Mouse (Mus musculus): ENCODE measurements around the gene Gm10392.
"Not testable (repeated sequence)": the region's sequence is repeated elsewhere in the genome, so short reads cannot be mapped to it uniquely, and the experiment has no call there.

The Gm10392 gene

DNA sequence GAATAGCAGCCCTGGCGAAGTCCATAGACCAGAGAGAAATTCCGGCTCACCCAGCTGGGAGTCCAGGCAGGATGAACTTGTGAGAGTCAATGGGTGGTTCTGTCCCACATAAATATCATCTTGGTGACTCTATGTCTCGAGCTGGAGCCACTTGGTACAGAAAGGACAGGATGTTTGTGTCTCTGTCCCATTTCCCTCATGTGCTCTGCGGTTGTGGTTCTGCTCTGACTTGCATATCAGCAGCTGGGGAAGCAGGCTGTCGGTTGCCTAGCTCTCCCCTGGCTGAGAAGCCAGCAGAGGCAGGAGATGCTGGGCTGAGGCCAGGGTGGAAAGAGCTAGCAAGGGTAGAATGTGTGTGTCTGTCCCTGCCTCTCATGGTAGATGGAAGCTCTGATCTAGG lies at the start of gene Gm10392:
TSS of gene Gm10392 (minus strand) at position 156 of the 400 bp plus-strand sequence.
- ATAC-seq (ENCODE audit: low TSS enrichment): no peak

DNA sequence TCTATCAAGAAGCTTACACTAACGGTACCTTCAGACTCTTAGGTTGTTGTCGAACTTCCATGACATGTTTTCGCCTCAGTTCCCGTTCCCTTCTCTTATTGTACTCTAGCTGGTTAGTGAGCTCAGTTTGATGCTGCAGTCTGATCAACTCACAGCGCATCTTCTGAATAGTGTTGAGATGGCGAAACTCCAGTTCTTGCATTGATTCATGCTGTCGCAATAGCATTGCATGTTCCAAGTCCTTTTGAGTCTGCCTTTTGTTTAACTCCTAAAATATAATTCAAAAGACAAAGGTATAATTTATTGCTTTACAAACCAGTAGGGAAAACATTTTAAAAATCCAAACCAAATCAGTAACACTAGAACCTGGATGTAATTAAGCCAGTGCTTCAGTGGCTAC lies 26.3 kb upstream of the Gm10392 start:
- no peak for ATAC-seq (ENCODE audit: low TSS enrichment)

DNA sequence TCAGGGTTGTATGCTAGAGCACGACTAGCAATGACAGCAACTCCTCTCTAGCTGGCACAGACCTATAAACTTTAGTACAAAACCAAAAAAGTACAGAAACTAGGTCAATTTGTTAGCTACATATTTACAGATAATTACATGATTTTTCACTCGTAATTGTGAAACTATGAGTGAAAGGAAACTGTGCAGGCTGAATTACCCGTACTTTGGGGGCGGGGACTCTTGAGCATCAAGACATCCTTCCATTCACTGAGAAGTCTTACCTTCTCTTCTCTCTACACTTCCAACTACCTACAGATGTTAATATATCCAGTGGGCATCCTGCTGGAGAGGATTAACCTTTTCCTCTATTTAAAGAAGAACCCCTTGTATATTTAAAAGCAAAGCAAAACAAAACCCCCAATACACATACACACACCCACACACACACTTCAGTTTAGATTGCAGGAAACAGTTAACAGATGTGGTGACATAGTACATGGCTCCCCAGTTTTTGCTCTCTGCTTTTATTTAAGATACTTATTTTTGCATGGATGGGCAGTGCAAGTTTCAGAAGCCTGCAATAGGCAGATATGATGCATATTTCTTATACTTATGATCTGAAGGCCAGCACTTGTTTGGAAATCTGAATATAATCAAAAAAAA lies 13.3 kb upstream of the Gm10392 start:
- ATAC-seq (ENCODE audit: low TSS enrichment): no peak

DNA sequence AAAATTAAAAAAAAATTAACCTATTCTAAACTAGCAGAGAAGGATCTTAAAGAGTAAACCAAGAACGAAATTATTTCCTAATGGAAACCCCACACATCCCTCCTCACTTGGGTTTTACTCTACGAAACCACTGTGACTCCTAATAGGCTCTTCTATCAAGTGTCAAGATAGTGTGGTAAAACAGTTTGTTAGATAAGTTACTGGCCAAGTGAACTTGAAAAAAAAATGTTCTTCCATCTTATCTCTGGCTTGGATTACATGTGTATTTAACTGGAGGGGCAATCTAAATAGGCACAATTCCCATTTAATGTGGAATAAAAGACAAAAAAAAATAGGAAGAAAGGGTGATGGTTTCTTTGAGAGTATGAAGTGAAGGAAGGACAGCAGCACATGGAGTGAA lies 11.9 kb upstream of the Gm10392 start:
- no peak for ATAC-seq (ENCODE audit: low TSS enrichment)

DNA sequence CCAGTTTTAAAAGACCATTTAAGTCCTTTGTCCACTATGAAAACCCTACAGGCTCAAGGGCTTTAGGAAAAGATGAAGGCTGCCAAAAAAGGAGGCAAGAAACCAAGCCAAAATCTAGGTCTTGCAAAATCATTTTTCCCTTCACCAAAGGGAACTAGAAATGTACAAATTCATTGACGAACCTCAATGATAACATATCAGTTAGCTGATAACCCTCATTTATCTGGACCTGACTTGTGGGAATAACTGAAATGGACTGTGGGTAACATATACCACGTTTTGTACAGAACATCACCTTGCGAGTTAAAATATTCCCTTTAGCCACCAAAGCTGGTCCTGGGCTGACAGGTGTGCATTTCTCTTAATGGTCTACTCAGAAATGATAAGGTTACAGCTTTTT lies 10.6 kb upstream of the Gm10392 start:
- ATAC-seq (ENCODE audit: low TSS enrichment): no peak

DNA sequence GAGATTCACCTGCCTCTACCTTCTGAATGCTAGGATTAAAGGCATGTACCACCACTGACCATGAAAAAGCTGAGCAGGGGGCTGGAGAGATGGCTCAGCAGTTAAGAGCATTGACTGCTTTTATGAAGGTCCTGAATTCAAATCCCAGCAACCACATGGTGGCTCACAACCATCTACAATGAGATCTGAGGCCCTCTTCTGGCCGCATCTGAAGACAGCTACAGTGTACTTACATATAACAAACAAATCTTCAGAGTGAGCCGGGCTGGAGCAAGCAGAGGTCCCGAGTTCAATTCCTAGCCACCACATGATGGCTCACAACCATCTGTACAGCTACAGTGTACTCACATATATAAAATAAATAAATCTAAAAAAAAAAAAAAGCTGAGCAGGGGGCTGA lies 9.4 kb upstream of the Gm10392 start:
- ATAC-seq (ENCODE audit: low TSS enrichment): not testable (repeated sequence)

DNA sequence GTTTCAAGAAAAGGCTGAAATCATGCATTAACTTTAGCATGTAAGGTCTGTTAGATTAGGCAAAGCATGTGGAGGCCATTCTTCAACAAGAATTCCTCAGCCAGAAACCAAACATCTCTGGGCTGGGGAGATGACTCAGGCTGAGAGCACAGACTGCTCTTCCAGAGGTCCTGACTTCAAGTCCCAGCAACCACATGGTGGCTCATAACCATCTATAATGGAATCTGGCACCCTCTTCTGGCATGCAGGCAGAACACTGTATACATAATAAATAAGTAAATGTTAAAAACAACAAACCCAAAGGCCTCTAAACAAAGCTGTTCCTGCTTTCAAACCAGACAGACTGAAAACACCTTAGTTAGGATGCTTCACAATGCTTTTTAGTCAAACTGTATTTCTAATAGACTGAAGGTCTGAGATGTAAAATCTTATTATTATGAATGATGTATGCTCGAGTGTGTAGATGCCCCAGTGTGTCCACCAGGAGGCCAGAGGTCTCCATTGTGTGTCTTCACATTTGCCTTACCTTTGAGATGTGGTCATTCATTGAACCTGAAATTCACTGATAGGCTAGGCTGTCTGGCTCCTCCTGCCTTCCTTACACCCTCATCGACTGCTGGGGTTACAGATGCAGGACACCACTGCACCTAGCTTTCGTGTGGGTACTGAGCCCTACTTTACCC lies 6.9 kb upstream of the Gm10392 start:
- ATAC-seq (ENCODE audit: low TSS enrichment): no peak

DNA sequence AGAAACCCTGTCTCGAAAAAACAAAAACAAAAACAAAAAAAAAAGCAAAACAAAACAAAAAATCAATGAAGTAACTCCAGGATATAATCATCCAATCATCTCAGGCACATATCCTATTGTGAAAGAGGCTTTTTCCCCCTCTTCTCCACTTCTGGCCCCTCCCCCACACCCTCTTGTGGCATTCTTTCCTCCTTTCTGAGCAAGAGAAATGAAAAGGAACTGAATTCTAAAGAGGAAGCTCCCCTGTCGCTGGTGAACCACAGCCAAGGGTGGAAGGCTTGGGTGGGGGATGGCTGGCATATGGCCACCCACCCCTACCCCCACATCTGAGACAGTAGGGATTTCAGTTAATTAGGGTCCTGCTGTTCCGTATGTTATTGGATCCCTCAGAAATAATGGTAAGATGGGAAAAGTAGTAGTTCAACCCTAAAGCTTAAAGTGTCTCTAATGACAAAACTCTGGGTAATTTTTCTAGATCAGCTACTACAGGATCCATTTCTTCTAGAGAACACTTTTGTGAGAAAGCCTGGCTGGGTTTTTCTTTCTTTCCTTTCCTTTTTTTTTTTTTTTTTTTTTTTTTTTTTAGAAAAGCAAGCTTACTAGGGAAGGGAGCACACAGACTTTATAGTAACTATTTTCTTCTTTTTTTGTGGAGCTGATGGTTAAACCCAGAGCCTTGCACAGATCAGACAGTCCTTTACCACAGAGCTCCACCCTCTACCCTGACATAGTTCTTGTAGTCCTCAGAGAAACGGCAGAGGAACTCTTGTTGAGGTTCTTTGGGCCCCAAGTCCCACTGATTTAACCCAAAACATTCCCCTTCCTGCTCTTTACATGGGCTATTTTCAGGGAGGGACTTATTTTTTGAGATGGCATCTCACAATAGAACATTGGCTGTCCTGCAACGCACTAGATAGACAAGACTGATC lies 1.9 kb upstream of the Gm10392 start:
- ATAC-seq (ENCODE audit: low TSS enrichment): no peak

DNA sequence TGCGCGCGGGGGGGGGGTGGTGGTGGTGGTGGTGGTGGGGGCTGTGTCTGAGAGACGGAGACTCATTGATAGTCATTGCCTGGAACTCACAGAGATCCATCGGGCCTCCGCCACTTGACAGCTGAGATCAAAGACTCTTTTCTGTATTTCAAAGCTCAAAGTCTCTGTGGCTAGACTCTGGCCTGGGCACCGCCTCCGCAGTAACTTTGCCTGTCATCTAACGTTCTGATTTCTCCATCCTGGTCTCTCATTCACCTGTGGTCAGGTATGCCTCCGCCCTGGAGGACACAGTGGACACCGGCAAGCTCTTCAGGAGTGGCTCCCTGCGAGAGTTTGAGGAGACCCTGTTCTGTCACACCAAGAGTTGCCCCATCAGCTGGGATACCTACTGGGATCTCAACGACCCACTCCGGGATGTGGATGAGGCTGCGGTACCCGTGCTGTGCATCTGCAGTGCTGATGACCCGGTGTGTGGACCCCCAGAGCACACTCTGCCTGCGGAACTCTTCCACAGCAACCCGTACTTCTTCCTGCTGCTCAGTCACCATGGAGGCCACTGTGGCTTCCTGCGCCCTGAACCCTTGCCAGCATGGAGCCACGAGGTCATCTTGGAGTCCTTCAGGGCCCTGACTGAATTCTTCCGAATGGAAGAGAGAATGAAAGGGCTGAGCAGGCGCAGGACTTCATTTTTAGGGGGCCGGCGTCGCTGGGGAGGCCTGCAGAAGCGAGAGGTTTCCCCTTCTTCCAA lies 773 bp downstream of the Gm10392 start:
- no peak for ATAC-seq (ENCODE audit: low TSS enrichment)

DNA sequence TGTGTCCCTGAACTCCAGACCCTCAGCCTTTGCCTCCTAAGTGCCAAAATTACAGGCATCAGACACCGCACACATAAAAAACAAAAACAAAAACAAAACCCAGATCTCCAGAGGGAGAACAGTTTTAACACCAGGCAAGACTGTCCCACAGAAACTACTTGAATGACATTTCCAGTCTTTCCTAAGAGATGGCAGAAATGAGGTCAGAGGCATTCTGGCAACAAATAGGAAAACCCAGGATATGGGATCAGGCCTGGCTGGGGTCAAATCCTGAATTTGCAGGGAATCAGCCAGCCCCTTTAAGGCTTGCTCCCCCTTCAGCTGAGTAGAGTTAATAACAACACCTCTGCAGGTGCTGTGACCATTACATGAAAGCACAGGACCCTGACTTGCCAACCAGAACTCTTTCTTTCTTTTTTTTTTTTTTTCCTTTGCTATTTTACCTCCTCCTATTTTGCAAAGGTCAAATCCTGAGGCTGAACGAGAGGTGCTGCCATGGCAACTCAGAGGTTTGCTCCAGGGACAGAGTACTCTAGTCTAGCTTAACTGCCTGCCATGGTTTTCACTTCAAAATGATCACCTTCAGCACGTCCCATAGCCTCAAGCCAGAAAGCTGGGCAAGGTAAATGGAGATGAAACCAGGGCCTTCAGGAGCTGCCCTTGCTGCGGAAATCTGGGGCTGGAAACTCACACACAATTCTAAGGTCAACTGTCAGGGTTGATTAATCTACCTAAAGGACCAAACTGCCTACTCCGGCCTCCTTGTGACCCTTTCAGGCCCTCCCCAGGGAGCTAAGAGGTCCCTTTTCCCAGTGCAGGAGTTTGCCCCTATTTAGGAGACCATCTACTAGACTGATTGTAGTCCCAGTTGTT lies 2.2 kb downstream of the Gm10392 start:
- ATAC-seq (ENCODE audit: low TSS enrichment): no peak

DNA sequence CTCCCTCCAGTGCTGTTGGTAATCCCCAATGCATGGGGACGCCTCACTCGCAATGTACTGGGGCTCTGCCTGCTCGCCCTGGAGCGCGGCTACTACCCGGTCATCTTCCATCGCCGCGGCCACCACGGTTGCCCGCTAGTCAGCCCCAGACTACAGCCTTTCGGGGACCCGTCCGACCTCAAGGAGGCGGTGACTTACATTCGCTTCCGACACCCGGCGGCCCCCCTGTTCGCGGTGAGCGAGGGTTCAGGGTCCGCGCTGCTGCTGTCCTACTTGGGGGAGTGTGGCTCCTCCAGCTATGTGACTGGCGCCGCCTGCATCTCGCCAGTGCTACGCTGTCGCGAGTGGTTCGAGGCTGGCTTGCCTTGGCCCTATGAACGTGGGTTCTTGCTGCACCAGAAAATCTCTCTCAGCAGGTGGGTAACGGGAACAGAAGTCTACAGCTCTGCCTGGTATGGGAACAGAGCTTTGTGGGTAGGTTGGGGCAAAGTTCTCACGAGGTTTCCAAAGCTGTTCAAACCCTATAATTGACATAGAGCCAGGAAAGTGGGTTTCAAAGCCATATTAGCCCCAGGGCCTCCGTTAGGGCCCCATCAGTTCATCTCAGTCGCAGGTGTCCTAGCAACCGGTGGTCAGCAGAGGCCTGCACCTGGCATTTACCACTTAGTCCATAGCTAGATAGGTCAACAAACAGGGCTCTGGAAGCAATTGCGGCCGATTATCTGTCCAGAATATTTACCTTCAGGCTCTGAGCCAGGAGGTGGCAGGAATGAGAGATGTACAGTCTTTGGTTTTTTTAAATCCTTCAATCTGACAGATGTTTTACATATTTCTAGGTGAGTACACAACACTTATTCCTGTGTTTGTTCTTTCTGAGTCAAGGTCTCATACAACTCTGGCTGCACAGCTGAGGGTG lies 3.1 kb downstream of the Gm10392 start, which contains the start of gene Trp53i13:
TSS of gene Trp53i13 (minus strand) at position 344 of the 916 bp plus-strand sequence.
- ATAC-seq (ENCODE audit: low TSS enrichment): no peak

DNA sequence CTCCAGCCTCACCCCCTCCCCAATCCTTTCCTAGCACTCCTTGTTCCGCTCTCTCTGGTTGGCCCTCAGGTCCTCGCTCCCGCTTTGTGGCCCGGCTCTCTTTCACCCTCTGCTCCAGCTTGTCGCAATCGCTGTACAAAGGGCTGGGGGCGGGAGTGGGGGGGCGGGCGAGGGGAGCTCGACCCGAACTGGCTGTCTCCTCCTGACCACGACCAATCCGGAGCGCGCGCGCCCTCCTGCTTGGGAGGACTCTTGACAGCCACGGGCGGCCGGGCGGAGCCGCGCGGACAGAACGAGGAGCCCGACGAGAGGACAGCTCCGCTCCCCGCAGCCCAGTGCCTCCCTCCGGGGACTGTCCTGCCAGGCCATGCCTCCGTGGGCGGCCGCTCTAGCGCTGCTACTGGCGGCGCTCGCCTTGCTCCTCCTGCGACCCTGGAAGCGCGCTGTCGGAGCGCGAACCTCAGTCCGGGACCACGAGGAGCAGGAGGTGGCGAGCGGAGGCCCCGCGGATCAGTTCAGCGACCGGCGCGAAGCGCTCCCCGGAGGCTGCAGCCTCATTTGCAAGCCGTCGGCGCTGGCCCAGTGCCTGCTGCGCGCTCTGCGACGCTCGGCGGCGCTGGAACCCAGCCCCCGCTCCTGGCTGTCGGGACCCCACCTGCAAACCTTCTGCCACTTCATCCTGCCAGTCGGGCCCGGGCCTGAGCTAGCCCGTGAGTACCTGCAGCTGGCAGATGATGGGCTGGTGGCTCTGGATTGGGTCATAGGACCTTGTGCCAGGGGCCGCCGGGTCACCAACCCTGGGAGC lies 4.0 kb downstream of the Gm10392 start, which contains the start of gene Abhd15:
TSS of gene Abhd15 (plus strand) at position 290 of the 805 bp plus-strand sequence.
- peak; percentile 56 for ATAC-seq (ENCODE audit: low TSS enrichment)

DNA sequence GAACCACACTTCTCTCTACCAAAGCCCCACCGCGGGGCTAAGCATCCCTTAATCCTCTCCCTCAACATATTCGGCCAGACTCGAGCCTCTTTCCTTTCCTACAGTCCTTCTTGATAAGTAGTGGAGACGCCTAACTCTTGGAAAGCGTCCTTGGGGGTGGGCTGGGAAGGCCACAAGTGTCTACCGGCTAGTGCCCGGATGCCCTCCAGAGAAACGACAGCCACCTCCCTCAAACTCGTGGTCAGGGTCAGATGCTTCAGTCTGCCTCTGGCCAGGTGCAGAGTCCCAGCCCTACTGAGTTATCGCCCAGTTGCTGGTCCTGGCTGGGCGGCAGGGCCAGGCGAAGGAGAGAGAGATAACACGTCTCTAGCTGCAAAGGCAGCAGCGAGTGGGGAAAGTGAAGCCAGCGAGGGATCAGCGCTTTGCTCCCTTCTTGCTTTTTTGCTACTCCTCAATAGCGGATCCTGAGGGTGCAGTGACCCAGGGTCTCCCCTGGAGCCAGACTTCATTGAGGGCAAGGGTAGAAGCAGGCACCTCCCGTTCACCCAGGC lies 4.6 kb downstream of the Gm10392 start:
- no peak for ATAC-seq (ENCODE audit: low TSS enrichment)

DNA sequence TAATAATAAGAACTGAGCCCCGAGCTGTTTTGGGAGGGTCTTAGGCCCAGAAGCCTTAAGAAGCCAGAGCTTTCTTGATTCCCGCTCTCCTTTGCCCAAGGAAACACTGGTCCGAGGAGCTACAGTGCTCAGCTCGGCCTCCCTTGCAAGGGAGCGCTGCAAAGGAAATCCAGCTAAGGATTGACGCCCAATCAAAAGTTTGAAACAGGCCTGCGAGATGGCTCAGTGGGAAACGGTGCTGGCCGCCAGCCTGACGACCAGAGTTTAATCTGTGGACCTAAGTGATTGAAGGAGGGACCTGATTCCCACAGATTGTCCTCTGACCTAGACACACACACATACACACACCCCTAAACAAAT lies 5.2 kb downstream of the Gm10392 start:
- ATAC-seq (ENCODE audit: low TSS enrichment): no peak

DNA sequence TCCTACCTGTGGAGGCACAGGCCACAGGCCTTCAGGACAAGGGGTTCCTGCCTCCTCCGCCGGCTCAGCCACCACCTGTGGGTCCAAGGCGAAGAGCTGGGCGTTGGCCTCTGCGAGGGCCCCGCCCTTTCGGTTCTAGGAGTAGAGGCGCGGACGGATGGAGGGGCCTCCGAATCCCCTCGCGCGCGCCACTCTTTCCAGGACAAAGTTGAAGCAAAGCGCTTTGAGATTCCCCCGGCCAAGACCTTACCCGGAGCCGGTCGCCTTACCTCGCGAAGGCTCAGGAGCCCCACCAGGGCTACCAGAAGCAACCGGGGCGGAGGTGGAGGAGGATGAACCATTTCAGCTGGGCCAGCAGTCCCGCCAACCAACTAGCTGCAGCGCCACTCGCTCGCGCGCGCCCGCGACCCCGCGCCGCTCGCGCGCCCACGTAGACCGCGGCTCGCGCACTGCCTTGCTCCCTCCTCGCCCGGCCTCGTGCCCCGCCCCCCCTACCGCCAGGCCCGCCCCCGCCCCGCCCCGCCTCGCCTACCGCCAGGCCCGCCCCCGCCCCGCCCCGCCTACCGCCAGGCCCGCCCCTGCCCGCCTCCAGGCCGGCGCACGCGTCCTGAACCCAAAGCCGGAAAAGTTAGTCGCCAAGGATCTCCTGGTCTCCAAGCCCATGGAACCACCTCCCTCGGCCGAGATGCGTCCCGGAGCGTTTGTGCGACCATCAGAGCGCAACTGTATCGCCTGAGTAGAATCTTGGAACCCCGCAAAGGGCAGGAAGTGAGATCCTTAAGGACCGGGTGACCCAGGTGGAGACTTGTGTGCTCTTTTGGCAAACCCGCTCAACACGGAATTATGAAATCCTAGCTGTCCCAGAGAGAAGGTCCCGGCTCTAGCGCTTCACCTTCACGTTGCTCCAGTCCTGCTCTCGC lies 5.8 kb downstream of the Gm10392 start:
- ATAC-seq (ENCODE audit: low TSS enrichment): 0 out of 2 replicates have a peak, but pooled peaks have one; percentile 31

DNA sequence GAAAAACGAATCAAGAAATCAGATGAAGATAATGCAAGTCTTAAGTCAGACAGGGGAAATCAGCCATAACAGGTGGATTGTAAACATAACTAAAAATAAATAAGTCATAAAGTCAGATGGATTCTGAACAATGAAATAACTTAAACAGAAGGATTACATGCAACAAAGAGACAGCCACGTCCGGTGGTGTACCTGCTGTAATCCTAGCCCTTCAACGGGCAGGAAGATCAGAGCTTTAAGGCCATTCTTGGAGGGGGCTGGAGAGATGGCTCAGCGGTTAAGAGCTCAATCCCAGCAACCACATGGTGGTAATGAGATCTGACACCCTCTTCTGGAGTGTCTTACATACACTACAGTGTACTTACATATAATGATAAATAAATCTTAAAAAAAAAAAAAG lies 7.7 kb downstream of the Gm10392 start:
- no peak for ATAC-seq (ENCODE audit: low TSS enrichment)
